Comparison of ENCODE assay signal across 10 mouse cellular contexts in the genomic region with DNA sequence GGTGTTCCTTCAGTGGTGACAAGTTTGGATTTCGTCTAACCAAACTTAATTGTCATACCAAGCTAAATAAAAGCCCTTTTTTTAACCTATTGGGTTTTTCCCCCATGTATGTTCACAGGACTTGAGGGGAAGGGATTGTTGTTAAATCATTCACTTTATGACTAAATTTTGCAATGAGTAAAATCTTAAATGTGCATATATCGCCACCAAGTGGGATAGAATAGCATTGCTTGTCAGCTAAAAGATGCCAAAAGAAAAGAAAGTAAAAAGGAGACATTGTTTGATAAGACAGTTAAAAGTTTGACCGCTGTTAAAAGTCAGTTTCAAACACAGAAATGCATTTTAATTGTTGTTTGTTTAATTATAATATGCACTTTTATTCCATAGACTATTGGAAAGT.
DNase-seq lines count a peak whose midpoint lies in the region; TF ChIP-seq lines count a peak whose summit lies in the region.
"Had no signal": no experiment of that assay in that cellular context is flagged by ENCODE, and none has a peak within 500 bp of the region (broad histone marks: within the 10 kb centered on the region; RNA-seq: fewer than 3 reads in every experiment).

No protein-coding gene starts in this region.

- peaks cover 65% of the 10 kb centered on the region for H3K4me1 ChIP-seq in E14TG2a.4 (replicated peaks; ENCODE audit: low read depth, low read length)
- H3K4me1 ChIP-seq: neural tube, embryonic 13.5 days had no signal

- no peak overlapping the region for H3K4me3 ChIP-seq in E14TG2a.4 (replicated peaks; ENCODE audit: low read length)
- H3K4me3 ChIP-seq: erythroblast, embryonic 14.5 days; neural tube, embryonic 13.5 days had no signal

- no peaks in the 10 kb centered on the region for H3K27me3 ChIP-seq in E14TG2a.4 (ENCODE audit: insufficient read depth, low read length)
- H3K27me3 ChIP-seq: neural tube, embryonic 13.5 days had no signal

- peak; percentile 20 for DNase-seq in embryo, embryonic 11 days
- DNase-seq in embryo, embryonic 10 days (ENCODE audit: low spot score) = no peak
- peak; percentile 27 for DNase-seq in layer of hippocampus, adult 9-10 months (ENCODE audit: low spot score)
- no peak for DNase-seq in layer of hippocampus, adult 9-11 months
- peak; percentile 57 for DNase-seq in lung, postnatal 36 days
- no peak for DNase-seq in urinary bladder, postnatal 4 days (ENCODE audit: low spot score in 2 of 2)
- DNase-seq in right cerebral cortex, postnatal 25 days = no peak

- TF ChIP-seq CTCF in E14TG2a.4 (conservative IDR thresholded peaks at IDR 0.05; ENCODE audit: low read length) = peak; percentile 47

- H3K9me3 ChIP-seq in E14TG2a.4 (ENCODE audit: low read length) = no peaks in the 10 kb centered on the region
- H3K9me3 ChIP-seq: neural tube, embryonic 13.5 days had no signal

- H3K36me3 ChIP-seq in E14TG2a.4 (ENCODE audit: insufficient read depth, low read length) = peaks cover 89% of the 10 kb centered on the region

Comparison
In these comparisons a context has a peak if more than half of its experiments do, and no peak if none do; other contexts are left out.
1. DNase-seq: peak in embryo, embryonic 11 days (single experiment), layer of hippocampus, adult 9-10 months (single experiment) and lung, postnatal 36 days (single experiment); none in embryo, embryonic 10 days (single experiment), layer of hippocampus, adult 9-11 months (single experiment), urinary bladder, postnatal 4 days (0 of 2) and right cerebral cortex, postnatal 25 days (single experiment).